Mouse (Mus musculus): ENCODE results near the gene Setx.
"Not testable (repeated sequence)": the region's sequence is repeated elsewhere in the genome, so short reads cannot be mapped to it uniquely, and the experiment has no call there.

Setx gene

DNA sequence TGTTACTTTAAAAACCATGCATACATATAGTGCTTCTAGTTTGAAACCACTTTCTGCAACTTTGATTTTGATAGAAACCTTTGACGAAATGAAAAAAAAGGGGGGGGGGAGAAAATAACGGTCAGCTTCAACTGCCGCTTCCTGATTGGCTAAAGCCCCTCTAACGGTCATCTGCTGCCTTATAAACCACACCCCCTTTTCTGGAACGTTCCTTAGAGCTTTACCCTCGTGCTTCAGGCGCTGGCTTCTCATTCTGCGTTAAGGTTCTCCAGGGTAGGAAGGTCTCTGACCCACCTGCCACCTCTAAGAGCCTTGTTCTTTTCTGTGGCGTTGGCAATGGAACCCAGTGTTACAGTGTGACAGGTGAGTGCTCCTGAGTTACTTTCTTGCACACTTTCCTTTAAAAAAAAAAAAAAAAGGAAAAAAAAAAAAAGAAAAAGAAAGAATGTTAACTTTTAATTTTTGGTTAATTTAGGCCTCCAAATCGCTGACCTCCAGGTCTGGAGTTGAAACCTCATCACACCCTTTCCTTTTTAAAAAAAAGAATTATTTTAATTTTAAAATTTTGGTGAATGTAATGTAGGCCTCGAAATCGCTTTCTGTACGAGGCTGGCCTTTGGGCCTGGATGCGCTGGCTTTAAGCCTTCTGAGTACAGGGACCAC lies at the start of gene Setx:
TSS of gene Setx (plus strand) at position 275 of the 663 bp plus-strand sequence.
- DNase-seq (ENCODE audit: low spot score in 2 of 2) = peak in 1 of 2 experiments; percentile 24

DNA sequence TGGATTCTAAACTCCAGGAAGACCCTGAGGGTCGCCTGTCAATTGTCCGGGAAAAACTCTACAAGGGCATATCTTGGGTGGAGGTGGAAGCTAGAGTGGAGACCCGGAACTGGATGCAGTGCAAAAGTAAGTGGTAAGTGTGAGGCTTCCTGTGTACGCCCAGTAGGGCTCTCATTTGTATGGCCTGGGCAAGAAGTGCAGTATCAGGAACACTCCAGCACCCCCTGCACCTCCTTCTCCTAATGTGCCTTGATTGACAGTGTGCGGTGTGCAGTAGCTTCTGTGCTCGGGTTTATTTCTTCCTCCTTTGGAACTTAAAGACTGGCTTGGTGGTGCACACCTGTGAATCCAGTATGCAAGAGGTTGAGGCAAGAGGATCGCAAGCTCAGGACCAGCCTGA lies 49.3 kb upstream of the Setx start:
- DNase-seq (ENCODE audit: low spot score in 2 of 2) = no peak

DNA sequence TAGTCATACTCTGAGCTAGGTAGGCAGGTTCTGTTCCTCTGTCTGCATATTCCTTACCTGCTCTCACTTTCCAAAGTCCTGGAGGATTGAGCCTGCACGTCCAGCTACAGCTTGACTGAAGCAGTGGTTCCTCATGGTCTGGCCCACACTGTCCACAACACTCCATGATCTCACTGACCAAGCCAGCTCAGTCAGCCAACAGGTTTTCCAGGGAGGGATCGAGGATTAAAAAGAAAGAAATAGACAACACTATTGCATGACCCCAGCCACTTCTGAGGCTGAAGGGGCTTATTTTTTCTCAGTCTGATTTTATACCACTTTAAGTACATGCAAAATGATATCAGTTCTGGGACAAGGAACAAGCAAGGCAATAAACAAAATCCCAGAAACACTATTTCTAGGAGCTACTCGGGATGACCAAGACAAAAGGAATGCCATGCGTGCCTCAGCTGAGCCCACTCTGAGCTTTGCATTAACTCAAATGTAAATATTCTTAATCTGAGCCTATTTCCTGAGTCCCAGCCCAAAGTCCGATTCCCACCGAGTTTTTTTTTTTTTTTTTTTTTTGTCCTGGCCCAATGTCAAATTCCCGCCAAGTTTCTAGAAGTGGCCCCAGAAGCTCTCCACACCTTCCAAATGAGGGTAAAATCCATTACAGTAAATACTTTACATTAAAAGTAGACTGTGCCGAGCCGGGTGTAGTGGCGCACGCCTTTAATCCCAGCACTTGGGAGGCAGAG lies 48.5 kb upstream of the Setx start:
- DNase-seq (ENCODE audit: low spot score in 2 of 2) = no peak

DNA sequence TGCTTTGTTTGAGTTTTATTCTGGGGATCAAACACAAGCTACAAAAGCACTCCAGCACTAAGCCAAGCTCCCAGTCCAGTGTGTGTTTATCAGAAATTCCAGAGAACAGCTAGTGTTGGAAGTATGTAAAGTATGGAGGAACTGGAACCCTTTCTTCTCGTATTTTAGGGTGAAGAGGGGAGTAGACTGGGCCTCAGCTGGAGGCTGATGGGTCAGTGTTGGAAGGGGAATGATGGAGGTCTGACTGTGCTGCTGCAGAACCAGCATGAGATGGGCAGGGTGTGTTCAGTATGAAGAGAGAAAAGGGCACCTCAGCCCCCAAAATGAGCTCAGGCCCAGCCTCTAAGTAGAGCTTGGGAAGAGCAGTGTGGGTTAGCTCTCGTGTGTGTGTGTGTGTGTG lies 47.8 kb upstream of the Setx start:
- no peak for DNase-seq (ENCODE audit: low spot score in 2 of 2)

DNA sequence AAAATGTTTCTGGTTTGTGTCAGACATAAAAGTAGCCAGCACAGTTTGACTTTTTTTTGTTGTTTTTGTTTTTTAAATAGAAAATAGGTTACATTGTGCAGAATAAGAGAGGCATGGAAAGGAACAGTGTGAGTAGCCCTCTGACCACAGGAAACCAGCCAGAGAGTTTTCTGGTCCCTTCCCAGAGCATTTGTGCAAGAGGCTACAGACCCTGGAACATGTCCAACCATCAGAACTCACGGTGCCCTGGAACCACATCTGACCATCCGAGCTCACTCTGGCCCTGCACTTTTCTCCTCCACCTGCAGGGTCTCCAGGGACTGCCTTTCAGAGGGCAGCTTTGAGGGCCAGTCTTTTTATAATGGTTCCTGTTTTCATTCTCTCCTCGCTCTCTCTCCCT lies 42.0 kb upstream of the Setx start:
- DNase-seq (ENCODE audit: low spot score in 2 of 2) = no peak

DNA sequence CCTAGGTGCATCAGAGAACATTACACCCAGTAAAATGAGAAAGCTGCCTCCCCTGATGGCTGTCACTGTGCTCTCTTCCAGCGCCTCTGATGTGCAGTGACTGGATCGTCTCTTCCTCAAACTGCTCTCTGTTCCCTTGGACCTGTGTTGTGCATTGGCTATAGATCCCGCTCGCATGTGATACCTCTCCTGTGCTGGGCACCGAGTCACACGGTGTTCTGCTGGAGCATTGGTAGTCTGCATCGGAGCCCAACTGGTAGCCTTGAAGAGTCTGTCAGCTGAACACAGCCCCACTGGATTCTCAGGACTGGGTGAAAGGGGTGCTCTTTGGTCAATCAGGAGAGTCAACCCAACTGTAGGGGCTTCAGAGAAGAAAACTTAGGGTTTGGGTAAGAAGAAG lies 38.0 kb upstream of the Setx start:
- no peak for DNase-seq (ENCODE audit: low spot score in 2 of 2)

DNA sequence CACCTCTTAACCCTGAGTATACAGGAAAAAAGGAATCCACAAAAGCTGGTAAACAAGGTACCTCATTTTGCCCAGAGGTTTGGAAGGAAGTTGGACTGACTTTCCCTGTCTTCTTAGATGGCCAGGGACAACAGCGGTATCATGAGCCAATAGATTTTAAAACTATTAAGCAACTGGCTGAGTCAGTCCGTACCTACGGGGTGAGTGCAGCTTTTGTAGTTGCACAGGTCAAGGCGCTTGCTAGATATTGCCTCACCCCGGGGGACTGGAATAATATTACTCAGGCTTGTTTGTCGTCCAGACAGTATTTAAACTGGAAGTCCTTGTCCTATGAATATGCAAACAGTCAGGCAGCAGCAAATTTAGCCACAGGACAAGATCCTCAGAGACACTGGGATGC lies 34.7 kb upstream of the Setx start:
- DNase-seq (ENCODE audit: low spot score in 2 of 2) = not testable (repeated sequence)

DNA sequence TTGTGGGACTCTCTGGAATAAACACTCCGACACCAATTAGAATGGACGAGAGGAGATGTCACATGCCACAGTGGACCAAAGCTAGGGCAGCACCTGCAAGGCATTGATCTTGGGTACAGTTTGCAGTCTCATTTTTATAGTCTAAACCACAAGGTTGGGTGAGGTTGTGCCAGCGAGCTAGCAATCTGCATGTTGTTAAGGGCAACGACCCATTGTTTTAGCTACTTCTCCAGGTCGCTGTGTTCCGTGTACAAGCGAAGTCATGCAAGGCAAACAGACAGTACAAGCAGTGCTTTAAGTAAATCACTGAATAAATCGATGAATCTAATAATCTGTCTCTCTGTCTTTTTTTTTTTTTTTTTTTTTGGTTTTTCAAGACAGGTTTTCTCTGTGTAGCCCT lies 28.3 kb upstream of the Setx start:
- peak in 1 of 2 experiments; percentile 5 for DNase-seq (ENCODE audit: low spot score in 2 of 2)

DNA sequence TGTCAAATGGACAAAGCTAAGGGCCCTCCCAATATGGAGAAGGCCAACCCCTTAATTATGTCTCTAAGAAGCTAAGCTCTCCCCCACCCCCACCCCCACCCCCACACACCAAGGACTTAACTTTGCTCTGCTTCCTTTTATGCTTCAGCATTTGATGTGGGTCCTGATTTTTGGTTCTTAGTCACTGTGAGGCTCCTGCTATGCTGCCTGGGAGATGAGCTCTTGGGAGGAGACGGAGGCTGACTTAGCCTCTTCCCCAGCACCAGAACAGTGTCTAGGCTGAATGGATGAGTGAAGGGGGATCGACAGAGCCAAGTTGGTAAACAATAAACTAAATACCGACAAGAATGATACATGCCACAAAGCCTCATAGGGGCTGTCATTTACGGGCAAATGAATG lies 27.2 kb upstream of the Setx start:
- no peak for DNase-seq (ENCODE audit: low spot score in 2 of 2)

DNA sequence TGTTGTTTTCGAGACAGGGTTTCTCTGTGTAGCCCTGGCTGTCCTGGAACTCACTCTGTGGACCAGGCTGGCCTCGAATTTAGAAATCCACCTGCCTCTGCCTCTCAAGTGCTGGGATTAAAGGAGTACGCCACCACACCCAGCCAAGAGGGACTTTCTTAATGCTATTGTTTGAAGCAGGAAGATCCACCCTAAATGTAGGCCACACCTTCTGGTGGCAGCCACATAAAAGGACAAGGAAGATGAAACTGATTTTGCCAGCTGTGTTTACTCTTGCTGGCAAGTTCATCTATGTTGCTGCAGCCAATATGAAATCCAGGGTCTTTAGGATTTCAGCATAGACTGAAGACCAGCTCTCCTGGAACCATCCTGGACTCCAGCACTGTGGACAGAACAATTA lies 26.5 kb upstream of the Setx start:
- DNase-seq (ENCODE audit: low spot score in 2 of 2) = peak; percentile 17 to 41

DNA sequence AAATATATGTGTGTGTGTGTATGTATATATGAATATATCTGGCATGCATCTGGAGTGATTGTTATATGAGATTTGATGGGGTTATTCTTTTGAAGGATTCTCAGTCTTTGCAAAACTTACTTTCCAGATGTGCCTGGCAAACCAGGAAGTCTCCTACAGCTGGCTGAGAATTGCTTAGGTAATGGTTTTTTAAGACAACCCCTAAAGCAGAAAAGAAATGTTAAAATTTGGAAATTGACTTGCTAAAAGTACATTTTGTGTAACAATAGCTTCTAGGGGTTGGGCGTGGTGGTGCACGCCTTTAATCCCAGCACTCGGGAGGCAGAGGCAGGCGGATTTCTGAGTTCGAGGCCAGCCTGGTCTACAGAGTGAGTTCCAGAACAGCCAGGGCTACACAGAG lies 26.0 kb upstream of the Setx start:
- not testable (repeated sequence) for DNase-seq (ENCODE audit: low spot score in 2 of 2)

DNA sequence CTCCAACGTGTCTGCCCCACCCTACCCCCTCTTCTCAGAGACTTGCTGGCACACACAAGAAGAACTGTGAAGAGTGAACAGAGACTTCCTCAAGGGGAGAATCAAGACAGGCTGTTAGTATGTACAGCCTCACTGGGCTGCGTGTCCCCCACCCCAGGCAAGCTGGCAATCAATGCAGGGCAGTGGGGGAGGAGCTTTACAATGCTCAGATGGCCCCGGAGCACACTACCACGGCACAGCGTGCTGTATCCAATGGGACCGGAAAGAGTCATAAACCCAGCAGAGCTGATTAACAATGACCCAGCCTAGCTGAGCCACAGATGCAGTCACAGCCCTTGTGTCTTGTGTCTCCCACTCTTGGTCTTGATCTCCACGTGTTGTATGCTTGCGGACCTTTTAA lies 25.2 kb upstream of the Setx start:
- DNase-seq (ENCODE audit: low spot score in 2 of 2) = no peak

DNA sequence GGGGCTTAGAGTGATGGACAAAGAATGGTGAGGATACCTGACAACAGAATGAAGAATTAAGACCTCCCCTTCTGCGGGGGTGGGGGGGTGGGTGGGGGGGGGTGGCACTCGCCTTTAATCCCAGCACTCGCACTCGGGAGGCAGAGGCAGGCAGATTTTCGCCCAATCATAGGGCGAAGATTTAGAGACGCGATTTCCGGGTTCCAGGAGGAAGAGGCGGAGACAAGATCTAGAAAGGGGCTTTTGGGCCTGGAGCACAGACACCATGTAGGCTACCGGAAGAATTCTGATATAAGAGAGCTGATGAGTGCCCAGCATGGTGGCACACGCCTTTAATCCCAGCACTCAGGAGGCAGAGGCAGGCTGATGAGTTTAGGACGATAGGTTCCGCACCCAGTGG lies 24.3 kb upstream of the Setx start:
- DNase-seq (ENCODE audit: low spot score in 2 of 2) = no peak

DNA sequence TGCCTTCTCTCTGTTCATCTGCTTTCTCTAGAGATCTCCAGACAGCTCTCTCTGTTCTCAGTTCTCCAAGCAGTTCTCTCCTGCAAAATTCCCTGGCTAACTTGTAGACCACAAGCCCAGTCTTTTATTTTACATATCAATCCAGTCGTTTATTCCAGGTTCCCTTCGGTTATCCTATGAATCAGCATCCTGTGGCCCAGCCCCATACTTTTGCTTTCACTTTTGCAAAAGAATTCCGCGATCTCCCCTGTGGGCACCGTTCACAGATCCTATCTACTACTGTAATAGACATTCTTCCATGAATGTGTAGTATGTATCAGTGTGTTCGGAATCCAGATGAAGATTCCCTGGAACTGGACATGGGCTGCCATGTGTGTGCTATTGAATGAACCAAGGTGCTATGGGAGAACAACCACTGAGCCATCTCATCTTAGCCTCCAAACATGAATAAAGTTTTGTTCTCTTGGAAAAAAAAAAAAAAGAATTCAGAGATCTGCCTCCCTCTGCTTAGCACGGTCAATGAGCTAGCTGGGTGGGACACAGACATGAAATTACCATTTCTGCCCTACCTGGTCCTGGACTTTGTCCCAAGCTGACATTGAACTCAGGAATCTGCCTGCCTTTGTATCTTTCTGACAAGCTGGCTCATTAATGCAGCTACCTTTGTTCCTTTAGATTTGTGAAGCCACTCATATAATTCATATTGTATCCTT lies 23.0 kb upstream of the Setx start:
- no peak for DNase-seq (ENCODE audit: low spot score in 2 of 2)

DNA sequence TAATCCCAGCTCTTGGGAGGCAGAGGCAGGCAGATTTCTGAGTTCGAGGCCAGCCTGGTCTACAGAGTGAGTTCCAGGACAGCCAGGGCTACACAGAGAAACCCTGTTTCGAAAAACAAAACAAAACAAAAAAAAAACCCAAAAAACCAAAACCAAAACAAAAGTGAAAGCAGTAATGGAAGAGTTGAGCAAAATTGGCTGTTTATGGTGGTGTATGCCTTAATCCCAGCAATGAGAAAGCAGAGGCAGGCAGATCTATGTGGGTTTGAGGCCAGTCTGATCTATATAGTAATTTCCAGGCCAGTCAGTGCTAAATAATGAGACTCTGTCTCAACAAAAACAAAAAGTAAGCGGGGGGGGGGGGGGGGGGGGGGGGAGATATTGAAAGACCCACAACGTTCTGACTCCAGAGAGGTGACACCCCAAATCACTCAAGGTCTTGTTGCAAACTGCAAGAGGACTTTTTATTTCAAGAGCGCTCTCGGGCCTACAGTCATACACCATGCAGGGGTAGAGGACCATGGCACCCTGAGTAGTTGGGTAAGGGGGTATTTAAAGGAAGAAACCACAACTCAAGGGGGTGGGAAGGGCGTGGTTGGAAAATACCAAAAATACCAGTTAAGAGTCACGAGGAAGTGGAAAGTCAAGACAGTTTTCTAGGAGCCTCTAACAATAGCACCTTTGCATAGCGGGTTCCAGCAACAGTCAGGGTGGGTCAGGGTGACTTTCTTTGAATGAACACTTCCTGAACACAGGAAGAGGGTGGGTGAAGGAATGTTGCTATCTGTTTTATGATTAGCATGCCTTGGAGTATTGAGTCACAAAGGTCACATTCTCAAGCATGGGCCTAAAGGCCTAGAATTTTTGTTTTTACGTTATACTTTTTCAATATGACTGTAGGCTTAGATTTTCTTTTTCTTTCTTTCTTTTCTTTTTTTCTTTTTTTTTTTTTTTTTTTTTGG lies 21.3 kb upstream of the Setx start:
- not testable (repeated sequence) for DNase-seq (ENCODE audit: low spot score in 2 of 2)

DNA sequence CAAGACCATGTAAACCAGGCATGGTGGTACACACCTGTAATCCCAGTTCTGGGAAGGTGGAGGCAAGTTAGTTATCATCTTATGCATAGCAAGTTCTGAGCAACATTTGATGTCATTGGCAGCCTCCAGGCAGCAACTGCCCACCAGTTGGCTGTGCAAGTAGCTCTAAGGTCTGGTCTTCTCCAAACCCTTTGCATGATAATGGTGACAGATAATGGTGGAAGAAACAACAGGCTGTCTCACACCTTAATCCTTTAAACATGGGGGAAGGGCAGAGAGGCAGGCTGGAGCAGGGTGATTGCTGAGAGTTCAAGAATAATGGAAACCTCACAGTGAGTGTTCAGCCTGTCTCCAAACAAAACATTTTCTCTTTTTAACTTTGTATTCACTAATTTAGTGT lies 3.0 kb upstream of the Setx start:
- no peak for DNase-seq (ENCODE audit: low spot score in 2 of 2)

DNA sequence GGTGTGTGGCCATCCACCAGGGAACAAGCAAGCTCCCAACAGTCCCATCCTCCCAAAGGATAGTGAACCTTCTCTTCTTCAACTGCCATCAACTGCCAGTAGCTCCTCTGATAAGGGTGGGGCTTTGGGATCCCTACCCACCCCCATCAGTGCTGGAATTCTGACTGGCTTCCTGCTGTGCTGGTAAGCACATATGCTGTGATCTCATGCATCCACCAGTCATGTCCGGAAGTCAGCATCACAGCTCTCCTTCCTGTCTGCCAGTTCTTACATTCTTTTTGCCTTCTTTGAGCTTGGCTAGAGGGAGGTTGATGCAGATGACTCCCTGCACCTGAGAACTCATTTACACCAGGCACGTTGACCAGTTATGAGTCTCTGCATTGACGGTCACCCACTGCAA lies 1.5 kb upstream of the Setx start:
- DNase-seq (ENCODE audit: low spot score in 2 of 2) = peak in 1 of 2 experiments; percentile 6

DNA sequence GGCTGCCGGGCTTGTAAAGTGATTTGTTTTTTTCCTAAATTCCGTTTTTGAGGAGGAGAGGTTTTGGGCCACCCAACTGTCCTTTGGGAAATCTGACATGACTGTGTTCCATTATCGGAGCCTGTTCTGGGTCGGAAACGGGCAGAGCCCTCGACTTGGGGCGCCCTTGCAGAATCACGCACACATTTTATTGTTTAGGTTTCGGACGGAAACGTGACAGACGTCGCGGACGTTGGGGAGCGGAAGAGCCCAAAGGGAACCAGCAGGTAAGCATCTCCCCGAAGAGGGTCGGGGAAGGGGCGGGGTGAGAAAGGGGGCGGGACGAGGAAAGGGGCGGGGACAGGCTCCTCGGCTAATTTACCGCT lies 572 bp downstream of the Setx start:
- no peak for DNase-seq (ENCODE audit: low spot score in 2 of 2)

DNA sequence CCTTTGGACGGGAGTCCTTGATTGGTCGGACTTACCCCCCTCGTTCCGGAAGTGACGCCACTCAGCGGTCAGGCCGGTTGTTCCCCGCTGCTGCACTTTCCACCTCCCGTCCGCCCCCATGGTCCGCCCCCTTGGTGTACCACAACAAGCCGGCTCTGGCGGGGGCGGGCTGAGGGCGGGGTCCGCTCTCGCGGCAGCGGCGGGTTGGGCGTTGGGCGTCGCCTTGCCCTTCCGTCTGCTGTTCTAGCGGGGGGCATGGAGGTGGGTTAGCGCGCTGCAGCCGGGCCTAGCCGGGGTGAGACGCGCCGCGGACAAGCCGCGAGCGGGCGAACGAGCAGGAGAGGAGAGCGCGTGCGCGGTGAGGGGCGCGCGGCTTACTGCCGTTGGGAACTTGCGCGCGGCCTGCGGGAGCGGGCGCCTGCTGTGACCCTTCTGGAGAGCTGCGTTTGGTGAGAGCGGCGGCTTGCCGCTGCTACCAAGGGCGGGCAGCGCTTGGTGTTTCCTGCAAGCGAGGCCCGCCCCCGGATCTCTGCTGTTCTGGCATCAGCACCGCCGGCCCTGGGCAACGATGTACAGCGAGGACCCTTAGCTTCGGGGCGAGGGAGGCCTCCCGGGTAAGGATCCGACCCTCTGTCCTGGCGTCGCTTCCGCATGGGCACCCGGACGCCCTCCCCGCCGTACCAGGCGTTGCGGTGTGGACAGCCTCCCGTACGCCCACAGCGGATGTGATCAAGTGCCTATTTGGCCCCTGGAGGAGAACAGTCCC lies 1.1 kb downstream of the Setx start:
- peak; percentile 100 for DNase-seq (ENCODE audit: low spot score in 2 of 2)

DNA sequence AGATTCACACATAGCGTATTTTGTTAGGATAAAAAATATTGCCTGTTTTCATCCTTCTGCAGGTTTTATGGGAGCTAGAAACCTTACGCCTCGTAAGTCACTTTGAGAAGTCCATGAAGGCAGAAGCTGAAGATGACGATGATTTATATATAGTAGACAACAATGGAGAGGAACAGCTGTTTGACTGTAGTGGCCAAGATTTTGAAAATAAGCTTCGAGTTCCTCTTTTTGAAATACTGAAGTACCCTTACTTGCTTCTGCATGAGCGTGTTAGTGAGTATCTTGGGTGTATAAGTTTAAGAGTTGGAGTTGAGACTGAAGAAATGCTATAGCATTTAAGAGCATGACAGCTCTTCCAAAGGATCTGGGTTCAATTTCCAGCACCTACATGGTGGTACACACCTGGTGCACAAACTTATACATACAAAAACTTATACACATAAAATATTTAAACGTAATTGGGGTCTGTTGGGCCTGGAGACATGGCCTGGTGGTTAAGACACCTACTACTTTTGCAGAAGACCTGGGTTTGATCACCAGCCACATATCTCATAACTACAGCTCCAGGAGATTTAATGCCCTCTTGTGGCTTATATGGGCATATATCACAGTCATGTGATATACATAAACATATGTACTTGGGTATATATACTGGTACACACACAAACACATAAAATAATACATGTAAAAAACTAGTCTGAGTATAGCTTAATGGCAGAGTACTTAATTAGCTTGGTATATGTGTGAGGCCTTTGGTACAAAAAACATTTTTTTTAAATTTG lies 6.3 kb downstream of the Setx start:
- no peak for DNase-seq (ENCODE audit: low spot score in 2 of 2)

Data from spleen, postnatal 36 days (tissue).